Mouse (Mus musculus): ENCODE results near the gene Psd.

Psd gene

DNA sequence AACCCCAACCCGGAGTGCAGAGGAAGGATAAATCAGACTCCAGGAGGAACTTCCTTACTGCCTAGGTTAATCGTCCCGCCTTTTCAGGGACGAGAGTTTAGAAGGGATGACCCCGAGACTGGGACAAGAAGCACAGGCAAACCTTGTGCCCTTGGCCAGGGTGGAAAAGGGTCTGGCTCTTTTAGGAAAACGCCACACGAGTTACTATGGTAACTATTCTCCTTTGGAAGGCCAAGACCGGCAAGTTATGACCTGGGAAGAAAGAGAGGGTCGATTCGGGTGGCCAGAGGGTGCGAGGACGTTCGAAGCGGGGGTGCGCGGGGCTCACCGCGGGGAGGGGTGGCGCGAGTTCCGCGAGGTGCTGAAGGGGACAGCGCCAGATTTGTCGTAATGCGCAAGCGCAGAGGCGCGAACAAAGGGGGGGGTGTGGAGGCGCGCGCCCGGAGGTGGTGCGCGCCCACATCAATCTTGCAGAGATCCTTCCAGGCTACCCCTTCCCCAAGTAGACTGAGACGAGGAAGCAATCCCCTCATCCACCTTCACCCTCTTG, at the start of gene Psd:
Gene Psd, minus strand, starts transcription at position 401 of the 550 bp plus-strand sequence.
- DNase-seq, result peak; percentile 94

DNA sequence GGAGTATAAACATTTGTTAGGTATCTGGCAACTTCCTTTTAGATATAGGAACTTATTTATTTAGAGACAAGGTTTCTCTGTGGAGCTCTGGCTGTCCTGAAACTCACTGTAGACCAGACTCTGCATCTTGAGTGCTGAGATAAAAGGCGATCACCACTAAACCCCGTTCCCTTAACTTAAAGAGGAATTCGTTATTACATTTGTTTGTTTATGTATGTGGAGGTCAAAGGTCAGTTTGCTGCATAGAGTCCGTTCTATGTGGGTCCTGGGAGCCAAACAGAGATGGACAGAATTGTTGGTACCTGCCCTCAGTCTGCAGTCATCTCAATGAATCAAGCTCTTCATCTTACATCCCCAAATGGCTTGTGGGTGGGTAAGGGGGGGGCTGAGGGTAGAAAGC, 48.9 kb upstream of the Psd start:
- no peak for DNase-seq

DNA sequence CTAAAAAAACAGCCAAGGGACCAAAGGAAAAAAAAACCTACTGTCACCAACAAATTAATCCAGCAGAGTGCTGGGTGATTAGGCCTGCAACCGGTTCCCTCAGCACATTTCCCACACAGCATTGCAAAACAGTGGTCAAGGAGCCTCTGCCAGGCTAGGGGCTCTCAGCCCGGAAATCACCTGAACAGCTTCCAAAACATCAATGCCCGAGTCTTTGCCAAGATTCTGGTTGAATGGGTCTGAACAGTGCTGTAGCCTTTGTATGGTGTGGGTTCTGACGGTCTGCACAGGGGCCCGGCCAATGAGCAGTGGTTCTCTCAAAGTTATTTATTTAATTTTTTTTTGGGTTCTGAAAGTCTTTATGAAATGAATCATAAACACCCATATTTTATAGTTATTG, 48.5 kb upstream of the Psd start:
- no peak for DNase-seq

DNA sequence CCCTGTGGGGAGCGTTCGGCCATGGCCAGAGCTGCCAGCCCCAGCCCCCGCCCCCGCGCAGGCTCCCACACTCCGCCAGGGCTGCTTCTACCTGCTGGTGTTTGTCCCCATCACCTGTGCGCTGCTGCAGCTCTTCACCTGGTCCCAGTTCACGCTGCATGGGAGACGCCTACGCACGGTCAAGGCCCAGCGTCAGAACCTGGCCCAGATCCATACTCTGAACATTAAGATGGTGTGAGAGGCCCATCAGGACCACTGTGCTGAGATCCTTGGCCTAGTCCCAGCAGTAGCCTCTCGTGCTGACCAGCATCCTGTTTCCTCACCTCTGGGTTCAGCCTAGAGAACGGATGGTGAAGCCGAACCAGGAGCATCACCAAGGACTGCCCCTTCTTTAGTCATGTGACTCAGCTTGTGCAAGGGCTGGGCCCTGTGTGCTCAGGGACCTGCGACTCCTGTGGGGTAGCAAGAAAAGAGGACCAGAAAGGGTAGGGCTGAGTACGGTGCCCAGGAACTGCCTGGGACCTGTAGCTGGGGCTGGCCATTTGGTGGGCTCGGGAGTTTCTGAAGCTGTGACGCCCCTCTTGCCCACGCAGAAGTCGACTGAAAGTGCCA, 47.6 kb upstream of the Psd start:
- no peak for DNase-seq

DNA sequence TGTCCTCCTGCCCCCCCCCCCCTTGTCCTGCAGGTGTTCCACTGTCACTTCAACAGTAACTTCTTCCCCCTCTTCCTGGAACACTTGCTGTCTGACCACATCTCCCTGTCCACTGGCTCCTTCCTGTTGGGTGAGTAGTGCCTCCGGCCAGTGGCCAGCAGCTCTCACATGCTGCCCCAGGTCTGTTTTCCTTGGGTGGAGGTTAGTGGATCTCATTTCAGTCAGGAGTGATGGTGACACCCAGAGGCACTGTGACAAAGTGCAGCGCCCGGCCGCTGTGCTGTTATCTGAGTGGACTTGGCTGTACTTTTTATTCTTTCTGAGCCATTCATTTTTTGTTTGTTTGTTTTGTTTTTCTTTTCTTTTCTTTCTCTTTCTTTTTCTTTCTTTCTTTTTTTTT, 42.2 kb upstream of the Psd start:
- peak; percentile 98 for DNase-seq

DNA sequence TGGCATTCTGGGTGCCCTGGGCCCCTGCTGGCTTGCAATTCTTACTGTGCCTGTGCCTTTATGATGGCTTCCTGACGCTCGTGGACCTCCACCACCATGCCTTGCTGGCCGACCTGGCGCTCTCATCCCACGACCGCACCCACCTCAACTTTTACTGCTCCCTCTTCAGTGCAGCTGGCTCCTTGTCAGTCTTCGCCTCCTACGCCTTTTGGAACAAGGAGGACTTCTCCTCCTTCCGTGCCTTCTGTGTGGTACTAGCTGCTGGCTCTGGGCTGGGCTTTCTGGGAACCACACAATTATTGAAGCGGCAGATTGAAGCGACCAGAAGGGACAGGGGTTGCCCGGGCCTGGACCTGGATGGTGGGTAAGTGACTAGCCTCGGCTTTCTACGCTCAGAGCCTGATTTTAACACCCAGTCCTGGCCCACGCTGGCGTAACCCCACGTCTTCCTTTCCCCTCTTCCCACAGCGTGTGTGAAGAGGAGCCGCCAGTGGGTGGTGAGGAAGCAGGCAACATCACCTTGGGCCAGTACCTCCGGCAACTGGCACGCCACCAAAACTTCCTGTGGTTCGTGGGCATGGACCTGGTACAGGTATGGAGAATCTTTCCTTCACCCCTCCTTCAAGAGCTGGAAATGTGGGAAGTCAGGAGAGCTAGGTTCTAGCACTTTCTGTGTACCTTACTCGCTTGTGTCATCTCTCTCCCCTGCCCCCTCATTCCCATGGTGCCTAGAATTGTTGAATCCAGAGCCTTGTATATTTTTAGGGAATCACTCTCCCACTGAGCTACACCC, 41.0 kb upstream of the Psd start:
- no peak for DNase-seq

DNA sequence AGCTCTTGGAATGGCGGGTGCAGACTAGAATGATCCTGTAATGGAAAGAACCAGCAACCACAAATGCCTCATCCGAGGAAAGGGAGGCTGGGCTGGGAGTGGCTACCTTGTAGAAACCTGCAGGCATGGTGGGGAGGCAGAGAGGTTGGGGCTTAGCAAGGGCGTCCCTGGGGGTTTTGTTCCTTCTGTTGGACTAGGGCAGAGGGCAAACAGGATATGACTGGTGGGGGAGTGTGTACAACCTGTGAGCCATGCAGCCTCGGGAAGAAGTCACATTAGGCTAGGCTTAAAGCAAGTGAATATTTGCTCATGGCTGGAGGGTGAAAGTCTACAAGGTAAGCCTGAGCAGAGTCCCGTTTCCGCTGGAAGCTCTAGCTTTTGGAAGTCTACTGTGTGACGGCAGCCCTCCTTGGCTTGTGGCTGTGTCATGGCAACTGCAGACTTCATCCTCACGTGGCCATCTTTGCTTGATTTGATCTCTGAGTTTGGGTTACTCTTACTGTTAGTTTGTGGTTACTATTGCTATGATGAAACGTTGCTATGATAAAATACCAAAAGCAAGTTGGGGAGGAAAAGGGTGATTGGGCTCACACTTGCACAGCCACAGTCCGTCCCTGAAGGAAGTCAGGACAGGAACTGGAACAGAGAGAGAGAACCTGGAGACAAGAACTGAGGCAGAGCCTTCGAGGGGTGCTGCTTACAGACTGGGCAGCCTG, 36.5 kb upstream of the Psd start:
- DNase-seq, result no peak

DNA sequence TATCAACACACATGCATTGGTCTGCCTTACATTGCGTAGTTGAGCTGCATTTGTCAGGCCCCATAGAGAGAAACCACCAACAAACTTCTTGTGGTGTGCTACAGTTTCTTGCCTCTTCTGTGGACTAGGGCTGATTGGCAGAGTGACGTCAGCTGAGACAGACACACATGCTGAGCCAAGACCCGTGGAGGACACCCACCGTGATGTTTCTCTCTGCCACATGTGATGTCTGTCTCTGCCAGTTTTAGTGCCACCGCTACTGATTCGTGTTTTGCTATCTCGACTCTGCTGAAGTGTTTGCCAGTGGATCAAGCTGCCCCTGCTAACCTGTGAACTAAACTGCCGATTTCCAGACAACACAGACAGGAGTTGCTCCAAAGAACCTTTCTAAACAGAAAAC, 35.1 kb upstream of the Psd start:
- no peak for DNase-seq

DNA sequence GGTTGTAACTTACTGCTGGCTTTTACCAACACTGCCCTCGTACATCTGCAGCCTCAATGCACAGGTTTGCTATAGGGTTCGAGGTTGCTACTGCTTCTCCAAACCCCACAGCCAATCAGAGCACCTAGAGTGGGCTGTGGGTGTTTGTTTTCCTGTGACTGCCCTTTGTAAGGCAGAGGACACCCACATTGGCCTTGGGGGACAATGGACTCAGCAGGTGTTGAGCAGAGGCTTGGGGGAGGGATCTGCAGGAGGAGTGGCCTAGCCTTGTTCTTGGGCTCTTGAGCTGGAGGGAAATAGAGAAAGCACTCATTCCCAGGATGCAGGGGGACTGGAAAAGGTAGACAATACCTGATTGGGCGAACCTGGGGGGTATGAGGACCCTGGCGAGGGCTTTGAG, 31.4 kb upstream of the Psd start:
- DNase-seq, result no peak

DNA sequence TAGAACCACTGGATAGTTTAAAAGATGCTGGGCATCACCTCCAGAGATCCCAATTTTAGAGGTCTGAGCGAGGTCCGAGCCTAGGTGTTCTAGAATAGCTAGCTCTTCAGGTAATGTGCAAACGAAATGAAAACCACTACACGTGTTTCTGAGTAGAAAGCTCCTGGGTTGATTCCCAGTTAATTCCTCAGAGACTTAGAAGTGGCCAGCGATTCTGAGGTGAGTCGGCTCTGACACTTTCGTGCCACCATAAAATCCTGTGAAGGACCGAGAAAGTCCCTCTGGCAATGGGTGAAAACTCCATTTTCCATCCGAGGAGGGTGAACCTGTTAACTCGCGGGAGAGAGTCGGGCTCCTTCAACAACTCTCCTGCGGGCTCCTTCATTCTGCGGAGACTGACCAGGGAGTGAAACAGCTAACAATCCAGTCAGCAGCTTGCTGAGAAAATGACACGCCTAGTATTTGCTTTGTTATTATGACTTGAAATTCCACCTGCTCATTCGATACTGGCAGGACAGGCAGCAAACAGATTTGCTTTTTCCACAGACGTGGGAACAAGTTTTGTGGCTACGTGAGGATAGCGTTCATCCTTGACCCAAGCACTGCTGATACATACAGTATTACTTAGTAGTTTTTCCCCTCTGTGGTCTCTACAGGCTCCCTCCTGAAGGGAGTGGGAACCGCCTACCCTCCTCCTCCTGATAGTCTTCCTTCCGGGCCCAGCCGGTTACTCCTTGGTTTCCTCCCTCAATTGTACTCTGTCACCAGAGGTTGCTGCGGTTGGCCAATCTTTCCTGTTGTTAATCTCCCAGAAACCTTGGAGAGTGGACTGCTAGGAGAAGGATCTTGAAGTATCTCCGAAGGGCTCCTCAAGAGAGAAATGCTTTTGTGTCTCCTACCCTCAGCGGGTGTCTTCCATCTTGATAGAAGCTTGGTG, 30.7 kb upstream of the Psd start:
- no peak for DNase-seq

DNA sequence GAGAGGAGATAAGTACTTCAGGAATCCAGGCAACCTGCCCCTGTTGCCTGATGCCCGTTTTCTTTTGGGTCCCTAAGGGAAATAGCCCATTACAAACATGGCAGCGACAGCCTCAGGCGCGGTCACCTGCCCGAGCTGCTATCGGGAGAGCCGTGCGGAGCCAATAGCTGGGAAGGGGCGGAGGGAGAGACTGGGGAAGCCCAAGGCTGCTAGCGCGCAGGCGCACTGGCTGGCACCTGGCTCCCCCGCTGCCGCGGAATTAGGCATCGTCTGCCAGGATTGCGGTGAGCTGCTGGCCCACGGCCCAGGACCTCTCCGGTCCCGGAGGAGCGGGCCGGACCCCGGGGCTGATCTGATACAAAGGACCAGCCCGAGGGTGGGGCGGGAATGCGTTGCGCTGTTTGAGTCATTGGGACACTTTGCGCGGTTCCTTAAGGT, 29.8 kb upstream of the Psd start:
- peak; percentile 99 for DNase-seq

DNA sequence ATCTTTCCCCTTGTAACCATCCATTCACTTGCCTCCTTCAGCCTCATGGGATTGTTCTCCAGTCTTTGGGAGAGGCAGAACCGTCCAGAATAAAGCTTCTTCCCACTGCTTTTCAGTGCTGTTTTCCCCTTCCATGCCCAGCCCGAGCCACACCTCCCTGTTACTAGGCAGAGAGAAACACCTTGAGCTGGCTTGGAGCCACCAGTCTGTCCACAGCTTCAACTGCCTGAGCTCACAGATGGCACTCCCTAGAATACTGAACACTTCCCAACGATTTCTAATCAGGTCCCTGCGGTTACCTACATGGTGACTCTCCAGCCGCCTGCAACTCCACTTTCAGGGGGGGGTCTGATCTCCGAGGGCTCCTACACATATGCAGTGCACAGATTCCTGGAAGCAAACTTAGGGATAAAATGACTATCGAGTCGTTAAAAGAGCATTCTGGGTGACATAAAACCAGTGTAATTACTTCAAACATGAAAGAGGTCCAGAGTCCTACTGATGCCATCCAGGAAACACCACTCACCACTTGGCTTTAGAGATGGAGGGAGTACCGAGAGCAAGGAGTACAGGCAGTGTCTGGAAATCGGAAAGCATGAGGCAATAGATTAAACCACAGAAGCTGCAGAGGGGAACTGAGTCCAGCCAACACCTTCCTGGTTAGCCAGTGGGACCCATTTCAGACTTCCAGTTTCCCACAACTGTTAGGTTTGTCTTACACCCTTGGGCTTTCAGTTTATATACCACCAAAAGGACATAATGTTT, 23.4 kb upstream of the Psd start, which contains the start of gene 2310034G01Rik:
Gene 2310034G01Rik, minus strand, starts transcription at position 135 of the 765 bp plus-strand sequence.
- peak; percentile 88 for DNase-seq

DNA sequence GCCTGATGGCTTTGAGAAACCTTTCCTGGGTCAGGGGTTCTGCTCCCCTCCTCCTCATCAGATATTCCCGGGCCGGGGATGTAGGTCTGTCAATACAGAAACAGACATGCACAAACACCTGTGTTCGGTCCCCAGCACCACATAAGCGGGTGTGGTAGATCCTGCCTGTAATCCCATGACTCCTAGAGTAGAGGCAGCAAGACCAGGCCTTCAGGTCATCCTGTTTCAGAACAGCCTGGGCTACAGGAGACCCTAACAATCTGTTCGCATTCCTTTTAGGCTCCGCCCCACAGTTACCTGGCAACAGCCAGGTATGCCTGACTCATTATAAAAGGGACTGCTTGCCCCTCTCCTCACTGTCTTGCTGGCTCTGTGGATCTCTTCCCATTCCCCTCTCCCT, 22.6 kb upstream of the Psd start:
- DNase-seq, result peak; percentile 91

DNA sequence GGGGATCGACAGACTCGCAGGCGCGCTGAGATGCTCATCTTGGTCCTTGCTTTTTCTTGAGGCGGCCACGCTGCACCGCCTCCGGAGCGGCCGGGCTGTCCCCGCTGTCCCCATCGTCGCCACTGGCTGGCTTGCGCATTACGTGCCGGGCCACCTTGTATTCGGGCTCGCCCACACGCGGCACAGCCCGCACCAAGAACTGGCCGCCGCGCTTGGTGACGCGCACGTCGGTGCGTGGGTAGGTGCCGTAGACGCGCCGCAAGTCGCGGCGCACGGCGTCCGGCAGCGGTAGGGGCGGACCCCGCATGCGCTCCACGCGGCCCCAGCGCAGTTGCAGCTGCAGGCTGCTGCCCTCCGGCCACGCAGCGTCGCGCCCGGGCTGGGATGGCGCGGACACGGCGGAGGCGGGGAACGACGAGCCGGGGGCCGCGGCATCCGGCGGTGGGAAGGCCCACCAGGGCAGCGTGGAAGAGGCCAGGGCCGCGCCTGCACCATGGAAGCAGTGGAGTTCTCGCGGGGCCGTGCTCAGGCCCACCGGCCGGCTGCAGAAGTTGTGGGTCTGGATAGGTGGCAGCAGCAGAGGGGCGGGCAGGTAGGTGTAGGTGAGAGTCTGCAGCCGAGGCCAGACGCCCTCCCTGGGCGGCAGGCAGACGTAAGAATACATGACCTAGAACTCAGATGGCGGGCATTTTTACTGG, 22.0 kb upstream of the Psd start:
- peak; percentile 98 for DNase-seq

DNA sequence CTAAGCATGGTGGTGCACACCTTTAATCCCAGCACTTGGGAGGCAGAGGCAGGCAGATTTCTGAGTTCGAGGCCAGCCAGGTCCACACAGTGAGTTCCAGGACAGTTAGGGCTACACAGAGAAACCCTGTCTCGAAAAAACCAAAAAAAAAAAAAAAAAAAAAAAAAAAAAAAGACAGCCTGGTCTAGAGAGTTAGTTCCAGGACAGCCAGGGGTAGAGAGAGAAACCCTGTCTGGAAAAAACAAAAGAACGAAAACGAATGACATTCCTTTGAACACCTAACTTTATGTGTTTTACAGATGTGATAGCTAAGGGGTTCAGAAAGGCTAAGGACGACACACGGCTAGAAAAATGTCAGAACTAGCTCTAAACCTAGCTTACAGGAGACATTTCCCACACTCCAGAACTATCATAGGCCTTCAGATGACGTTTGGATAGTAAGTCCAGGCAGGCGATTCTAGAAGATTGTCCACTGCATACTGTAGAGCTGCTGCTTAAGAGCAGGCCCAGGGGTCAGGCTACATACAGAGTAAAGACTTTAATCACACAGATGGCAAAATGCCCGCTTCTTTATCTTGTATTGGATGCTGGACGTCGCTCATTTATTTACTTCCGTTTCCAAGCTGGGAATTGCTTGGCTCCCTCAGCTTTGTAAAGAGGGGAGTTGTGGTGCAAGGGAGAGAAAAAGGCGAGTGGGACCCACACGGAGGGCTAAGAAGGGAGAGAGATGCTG, 21.1 kb upstream of the Psd start:
- DNase-seq, result no peak

DNA sequence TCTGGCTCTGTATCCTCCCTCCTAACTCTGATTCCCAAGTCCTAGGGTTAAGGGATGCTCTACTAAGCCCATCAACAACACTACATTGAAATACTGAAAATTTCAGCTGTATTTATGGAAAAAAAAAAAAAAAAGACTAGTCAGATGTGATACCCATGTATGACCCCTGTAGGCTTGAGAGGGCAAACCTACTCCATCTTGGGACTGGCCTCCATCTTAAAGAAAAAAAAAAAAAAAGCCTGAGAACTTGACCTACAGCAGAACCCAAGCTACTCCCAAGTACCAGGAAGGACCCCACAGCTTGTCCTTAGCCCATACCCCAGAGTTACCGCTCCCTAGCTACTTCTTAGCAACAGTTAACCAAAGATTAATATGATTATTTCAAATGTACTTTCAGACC, 20.2 kb upstream of the Psd start:
- no peak for DNase-seq

DNA sequence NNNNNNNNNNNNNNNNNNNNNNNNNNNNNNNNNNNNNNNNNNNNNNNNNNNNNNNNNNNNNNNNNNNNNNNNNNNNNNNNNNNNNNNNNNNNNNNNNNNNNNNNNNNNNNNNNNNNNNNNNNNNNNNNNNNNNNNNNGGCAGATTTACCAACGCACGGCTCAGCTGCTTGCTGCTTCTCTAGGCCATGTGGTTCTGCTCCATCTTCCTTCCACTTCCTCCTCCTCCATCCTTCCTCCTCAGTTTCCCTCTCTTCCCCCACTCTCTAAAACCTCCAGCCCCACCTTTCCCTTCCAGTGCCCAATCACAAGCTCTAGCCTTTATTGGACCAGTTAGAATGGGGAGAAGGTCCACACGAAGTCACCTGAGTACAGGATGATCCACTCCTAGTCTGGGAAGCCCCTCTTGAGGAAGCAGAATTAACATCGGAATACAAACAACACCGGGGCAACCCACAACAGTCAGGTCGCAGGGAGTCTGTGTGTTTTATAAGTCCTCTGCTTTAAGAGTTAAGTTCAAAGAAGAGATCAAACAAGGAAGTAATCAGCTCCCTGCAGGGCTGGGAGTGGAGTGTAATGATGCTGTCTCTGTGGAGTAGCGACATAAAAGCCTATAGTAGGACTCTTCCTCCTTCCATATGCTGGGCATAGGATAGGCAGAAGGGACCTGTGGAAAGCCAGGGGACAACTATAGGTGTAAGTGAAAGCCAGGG, 17.9 kb upstream of the Psd start:
- DNase-seq, result no peak

DNA sequence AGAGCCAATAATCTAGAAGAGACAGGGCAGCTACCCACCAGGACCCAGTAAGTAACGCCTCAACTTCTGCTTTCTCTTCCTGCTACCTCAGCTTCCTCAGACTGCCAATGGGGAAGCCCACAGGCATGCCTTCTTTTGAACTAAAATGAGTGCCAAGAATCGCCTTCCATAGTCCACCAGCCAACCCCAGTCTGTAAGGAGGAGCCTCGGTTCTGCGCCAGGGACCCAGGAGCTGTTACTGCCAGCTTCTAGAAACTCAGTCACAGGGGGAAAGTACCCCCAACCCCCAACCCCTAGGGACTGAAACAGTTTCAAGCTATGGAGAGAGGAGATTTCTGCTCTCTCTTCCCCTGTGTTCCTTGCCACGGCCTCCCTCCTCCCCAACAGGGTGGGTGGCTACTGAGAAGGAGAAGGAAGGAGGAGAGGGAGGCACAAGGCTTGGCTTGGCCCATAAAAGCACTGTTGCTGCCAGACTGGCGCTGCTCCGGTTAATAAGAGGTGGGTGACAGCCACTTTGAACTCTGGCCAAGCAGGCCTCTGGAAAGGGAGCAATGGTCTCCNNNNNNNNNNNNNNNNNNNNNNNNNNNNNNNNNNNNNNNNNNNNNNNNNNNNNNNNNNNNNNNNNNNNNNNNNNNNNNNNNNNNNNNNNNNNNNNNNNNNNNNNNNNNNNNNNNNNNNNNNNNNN, 12.5 kb upstream of the Psd start:
- DNase-seq, result peak; percentile 97

DNA sequence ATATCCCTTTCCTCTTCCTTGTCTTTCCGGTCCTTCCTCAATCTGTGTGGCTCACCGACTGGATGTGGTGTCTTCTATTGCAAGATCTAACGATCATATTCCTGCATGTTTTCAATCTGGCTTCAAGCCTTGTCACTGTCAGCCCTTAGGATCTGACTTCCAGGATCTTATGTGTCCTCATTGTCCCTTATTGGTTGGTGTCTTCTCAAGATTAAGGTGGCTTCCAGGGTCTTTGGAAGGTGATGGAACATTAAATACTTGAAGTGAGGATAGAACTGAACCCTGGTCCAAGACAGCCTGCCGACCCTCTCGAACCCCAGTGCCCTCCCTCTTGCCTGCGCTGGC, 12.0 kb upstream of the Psd start:
- DNase-seq, result no peak

Measured in heart, adult 11 months (tissue).